Mouse (Mus musculus) testis, adult 2 months (tissue): ENCODE data around the gene Polr2c. TPM values are rescaled to one million over a fixed set of nuclear protein-coding genes. Genes with fewer than 3 reads are reported as not detected.
"Not testable (repeated sequence)": the region's sequence is repeated elsewhere in the genome, so short reads cannot be mapped to it uniquely, and the experiment has no call there.

Experiments
- H3K27ac ChIP-seq: fragments of 200-500 bp; 2 replicates; pipeline ENCODE4 v1.5.1; 2012; ENCODE audit warnings: low read depth, low read length; ENCODE audit not compliant: control insufficient read depth, insufficient read depth
- H3K27me3 ChIP-seq: fragments of 200-500 bp; 2 replicates; pipeline ENCODE4 v1.6.1; 2012; ENCODE audit warnings: mild to moderate bottlenecking, low read length, moderate library complexity; ENCODE audit not compliant: control insufficient read depth, insufficient read depth
- H3K36me3 ChIP-seq: fragments of 200-500 bp; 2 replicates; pipeline ENCODE4 v1.6.1; 2012; ENCODE audit warnings: mild to moderate bottlenecking, low read length; ENCODE audit not compliant: control insufficient read depth, insufficient read depth
- H3K4me1 ChIP-seq: fragments of 200-500 bp; 2 replicates; pipeline ENCODE4 v1.6.1; 2012; ENCODE audit warnings: low read length; ENCODE audit not compliant: control insufficient read depth, insufficient read depth
- H3K4me3 ChIP-seq: fragments of 200-500 bp; 2 replicates; pipeline ENCODE4 v1.5.1; 2012; ENCODE audit warnings: low read depth, mild to moderate bottlenecking, low read length, moderate library complexity, mixed read lengths; ENCODE audit not compliant: control insufficient read depth
- CTCF ChIP-seq: fragments of 200-500 bp; IDR thresholded peaks from 2 replicates; pipeline ENCODE4 v1.5.1; 2012; ENCODE audit warnings: low read depth, mild to moderate bottlenecking, inconsistent platforms, low read length, moderate library complexity; ENCODE audit not compliant: control insufficient read depth, insufficient read depth, insufficient replicate concordance
- POLR2A ChIP-seq: fragments of 200-500 bp; IDR thresholded peaks from 2 replicates; pipeline ENCODE4 v1.6.1; 2012; ENCODE audit warnings: low read depth, mild to moderate bottlenecking, inconsistent platforms, low read length, moderate library complexity; ENCODE audit not compliant: control insufficient read depth
- polyA plus RNA-seq: library from polyadenylated mRNA; depleted of rRNA; stranded (reverse); fragments of >200 nt; gene quantifications from 2 replicates; pipeline ENCODE4 v1.2.3, GENCODE M21; 2012

Gene Polr2c
- polyA plus RNA-seq, 1 experiment = 58.9 TPM

DNA sequence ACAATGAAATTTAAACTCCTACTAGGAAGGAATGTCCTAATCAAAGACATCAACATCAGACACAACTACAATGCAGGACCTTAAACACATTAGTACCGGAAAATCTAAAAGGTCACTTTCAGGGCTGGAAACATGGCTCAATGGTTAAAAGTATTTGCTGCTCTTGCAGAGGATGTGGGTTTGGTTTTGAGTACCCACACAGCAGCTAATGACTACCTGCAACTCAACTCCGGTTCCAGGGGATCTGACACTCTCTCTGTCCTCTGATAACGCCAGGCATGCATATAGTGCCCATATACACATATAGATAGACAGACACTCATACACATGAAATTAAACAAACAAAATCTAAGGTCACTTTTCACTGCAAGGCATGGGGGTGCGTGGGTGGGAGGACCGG lies 31.0 kb upstream of the Polr2c start:
- Histone ChIP-seq H3K27ac (no peak overlapping the region), H3K27me3 (no peaks in the 10 kb centered on the region), H3K4me1 (0 out of 2 replicates have a peak, but pooled peaks cover 2% of the 10 kb centered on the region), H3K36me3 (peaks cover 6% of the 10 kb centered on the region), H3K4me3 (no peak overlapping the region)
- TF ChIP-seq CTCF = no peak
- TF ChIP-seq POLR2A = no peak

DNA sequence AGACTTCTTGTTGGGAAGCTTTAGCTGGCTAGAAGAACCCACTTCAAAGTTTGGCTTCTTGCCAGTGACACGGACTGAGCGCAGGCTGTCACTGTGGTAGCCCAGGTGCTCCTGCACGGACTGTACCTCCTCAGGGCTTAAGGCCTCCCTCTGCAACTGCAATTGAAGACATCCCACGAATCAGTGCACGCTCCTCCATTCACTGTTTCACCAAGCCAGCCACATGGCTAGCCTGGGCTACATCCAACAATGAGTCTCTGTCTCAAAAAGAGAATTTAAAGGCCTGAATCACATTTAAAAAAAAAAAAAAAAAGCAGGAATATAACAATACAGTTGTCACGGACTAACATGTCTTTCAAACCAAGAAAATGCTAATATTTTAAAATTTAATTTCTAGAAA lies 29.0 kb upstream of the Polr2c start:
- Histone ChIP-seq H3K36me3 (peaks cover 8% of the 10 kb centered on the region), H3K4me3 (no peak overlapping the region), H3K27me3 (no peaks in the 10 kb centered on the region), H3K4me1 (no peaks in the 10 kb centered on the region), H3K27ac (no peak overlapping the region)
- TF ChIP-seq CTCF = no peak
- TF ChIP-seq POLR2A = no peak

DNA sequence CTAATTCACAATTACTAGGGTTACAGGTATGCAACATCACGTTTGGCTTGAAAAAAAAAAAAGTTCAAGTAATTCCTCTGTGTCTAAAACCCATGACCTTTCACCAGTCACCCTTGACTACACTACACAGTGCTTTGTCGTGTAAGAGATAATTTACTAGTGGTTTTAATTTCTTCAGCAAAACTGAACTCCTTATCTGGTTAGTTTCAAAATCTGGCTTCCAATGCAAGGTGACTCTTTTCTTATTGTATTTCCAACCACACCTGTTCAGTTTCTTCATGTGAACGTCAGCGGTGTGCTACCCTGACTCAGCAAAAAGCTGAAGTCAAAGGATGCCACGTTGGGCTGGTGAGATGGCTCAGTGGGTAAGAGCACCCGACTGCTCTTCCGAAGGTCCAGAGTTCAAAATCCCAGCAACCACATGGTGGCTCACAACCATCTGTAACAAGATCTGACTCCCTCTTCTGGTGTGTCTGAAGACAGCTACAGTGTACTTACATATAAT lies 23.3 kb upstream of the Polr2c start:
- H3K27me3 ChIP-seq, H3K36me3 ChIP-seq, H3K4me1 ChIP-seq, H3K4me3 ChIP-seq, H3K27ac ChIP-seq: not testable (repeated sequence)

DNA sequence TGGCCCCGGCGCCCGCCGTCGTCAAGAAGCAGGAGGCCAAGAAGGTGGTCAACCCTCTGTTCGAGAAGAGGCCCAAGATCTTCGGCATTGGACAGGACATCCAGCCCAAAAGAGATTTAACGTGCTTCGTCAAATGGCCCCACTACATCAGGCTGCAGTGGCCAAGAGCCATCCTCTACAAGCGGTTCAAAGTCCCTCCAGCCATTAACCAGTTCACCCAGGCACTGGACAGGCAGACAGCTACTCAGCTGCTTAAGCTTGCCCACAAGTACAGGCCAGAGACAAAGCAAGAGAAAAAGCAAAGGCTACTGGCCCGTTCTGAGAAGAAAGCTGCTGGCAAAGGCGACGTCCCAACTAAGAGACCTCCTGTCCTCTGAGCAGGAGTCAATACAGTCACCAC lies 21.5 kb upstream of the Polr2c start:
- H3K36me3 ChIP-seq, H3K27me3 ChIP-seq, H3K4me1 ChIP-seq, H3K27ac ChIP-seq: not testable (repeated sequence)
- H3K4me3 ChIP-seq = peak overlapping the region; percentile 5; the same call in 1 of the 2 replicates

DNA sequence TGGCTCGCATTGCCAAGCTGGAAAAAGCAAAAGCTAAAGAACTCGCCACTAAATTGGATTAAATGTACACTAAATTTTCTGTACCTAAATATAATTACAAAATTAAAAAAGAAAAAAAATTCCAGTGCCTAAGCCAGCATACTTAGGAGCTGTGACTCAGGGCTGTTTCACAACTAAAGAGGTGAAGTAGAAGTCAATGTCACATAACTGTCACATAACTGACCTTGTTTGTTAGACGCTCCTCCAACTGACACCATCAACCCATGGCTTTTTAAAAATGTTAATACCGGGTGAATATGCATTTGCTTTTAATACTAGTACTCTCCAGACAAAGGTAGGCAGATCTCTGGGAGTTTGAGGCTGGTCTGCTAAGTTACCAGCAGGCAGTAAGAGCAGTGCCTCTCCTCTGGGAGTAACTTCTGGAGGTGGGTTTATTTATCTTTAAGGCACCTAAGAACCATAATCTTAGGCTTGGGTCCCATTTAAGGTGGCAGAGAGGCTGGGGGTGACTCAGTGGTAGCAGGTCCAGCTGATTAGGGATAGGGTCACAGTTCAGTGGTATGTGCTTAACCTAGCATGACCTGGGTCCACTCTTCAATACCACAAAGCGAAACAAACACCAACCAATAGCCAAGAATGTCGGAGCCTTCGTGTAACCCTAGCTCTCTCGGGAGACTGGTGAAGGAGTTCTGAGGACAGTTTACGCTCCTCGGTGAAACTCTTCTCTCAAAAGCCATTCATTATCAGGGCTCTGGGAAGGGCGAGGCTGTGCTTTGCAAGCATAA lies 20.6 kb upstream of the Polr2c start:
- no peak overlapping the region for H3K27ac ChIP-seq

DNA sequence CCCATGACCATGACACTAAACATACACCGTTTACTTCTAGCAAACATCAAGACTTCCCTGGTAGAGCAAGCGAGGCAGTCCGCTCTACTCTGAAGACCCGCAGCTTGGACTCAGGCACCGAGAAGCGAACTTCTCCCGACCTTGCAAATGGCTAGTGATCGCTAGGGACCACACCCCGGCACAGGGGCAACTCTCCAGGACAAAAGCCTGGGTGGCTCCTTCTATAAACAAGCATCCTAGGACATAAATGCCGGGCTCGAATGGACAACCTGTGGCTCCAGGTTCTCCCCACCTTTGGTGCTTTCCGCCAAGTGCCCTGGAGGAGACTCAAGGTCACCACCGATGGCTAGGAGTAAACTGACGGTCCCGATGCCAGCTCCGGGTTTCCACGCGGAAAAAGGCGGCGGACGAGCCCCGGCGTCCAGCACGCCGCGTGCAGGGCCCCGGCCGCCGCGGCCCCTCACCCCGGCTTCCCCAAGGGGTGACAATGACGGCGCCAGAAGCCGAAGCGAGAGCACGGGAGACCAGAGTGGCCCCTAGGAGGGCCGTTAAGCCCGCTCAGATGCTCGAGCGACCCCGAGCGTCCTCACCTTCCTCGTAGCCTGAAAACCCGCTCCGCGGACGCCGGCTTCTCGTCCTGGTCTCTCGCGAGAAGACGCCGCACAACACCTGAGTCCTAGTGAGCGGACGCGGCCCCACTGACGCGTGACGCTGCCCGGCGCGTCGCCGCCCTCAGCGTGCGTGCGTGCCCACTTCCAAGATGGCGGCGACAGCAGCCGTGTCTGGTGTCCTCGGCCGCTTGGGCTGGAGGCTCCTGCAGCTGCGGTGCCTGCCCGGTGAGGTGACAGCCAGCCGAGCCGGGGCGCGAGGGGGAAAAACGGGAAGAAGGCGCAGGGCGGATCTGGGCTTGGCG lies 19.3 kb upstream of the Polr2c start, which contains the start of the genes Coq9 and Ciapin1:
Gene Coq9, plus strand, starts transcription at position 660 of the 913 bp plus-strand sequence.
Gene Ciapin1, minus strand, starts transcription at position 697 of the 913 bp plus-strand sequence.
- H3K27ac ChIP-seq = peak within 1 kb of the TSS; percentile 88
- TF ChIP-seq POLR2A = peak; percentile 91
- no peak for TF ChIP-seq CTCF
- H3K4me3 ChIP-seq = peak within 1 kb of the TSS; percentile 94
- H3K36me3 ChIP-seq = no peaks in the 10 kb centered on the region
- H3K27me3 ChIP-seq = no peaks in the 10 kb centered on the region
- peaks cover 4% of the 10 kb centered on the region for H3K4me1 ChIP-seq

More for the DNA sequence above, 20.6 kb upstream of the Polr2c start:
- TF ChIP-seq POLR2A (no peak), CTCF (no peak)
- peak overlapping the region; percentile 61 for H3K4me3 ChIP-seq
- H3K4me1 ChIP-seq = peaks cover 4% of the 10 kb centered on the region
- peaks cover under 1% of the 10 kb centered on the region; the same call in 1 of the 2 replicates for H3K36me3 ChIP-seq
- H3K27me3 ChIP-seq = no peaks in the 10 kb centered on the region

DNA sequence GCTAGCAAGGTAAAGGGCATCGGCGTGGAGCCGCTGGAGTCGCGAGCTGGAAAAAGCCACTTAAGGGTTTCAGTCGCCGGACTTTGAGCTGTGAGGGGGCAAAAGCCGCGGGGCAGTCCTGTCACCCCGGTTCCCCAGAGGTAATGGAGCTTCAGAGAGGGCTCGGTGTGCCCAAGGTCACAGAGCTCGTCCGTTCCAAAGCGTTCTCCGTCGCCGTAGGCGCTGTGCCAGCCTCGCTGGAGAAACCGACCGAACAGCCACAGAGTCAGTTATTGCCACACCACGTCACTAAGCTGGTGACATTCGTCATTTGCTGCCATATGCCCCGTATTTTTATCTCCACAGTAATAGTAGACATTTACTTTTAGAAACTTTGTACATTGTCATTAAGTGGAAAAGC lies 18.6 kb upstream of the Polr2c start:
- Histone ChIP-seq H3K27me3 (no peaks in the 10 kb centered on the region), H3K27ac (peak overlapping the region; percentile 88), H3K36me3 (no peaks in the 10 kb centered on the region), H3K4me1 (peaks cover 4% of the 10 kb centered on the region), H3K4me3 (peak overlapping the region; percentile 94)
- no peak; the same call in 1 of the 2 replicates for TF ChIP-seq POLR2A
